Comparison of ENCODE assay signal across 8 mouse cellular contexts in the genomic region with DNA sequence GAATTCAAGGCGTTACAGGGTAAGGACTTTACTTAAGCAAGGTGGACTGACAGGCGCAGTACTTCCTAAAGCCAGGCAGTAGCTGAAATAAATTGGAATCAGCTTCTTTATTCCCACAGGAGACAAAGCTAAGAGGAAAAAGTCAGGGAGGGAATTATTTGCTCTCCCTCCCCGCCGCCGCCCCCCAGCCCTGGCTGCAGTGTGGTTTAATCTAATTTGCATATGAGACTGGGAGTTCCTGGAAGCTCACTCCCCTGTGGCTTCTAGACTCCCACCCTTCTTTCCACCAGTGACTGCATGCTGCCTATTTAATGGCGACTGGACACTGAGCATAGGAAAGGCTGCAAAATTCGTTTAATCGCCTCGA.
DNase-seq lines count a peak whose midpoint lies in the region; ATAC-seq and TF ChIP-seq lines count a peak whose summit lies in the region.

No protein-coding gene starts in this region.

- H3K4me1 ChIP-seq in embryonic facial prominence, embryonic 15.5 days = peaks cover 22% of the 10 kb centered on the region
- H3K4me1 ChIP-seq in heart, postnatal 0 days (ENCODE audit: control insufficient read depth, insufficient read depth) = no peaks in the 10 kb centered on the region

- peak overlapping the region; percentile 21 for H3K4me3 ChIP-seq in embryonic facial prominence, embryonic 15.5 days (replicated peaks)
- H3K4me3 ChIP-seq in heart, postnatal 0 days (ENCODE audit: low read depth, low read length) = peak overlapping the region; percentile 22

- TF ChIP-seq CTCF in heart, postnatal 0 days (IDR thresholded peaks at IDR 0.05; ENCODE audit: low read depth) = no peak

- ATAC-seq in embryonic facial prominence, embryonic 15.5 days (ENCODE audit: insufficient number of reproducible peaks, low FRiP score, low TSS enrichment, low read depth) = 0 out of 2 replicates have a peak, but pooled peaks have one; percentile 65
- peak; percentile 76 for ATAC-seq in heart, postnatal 0 days (ENCODE audit: insufficient read depth, low read depth)

- peak overlapping the region; percentile 44 for H3K4me2 ChIP-seq in embryonic facial prominence, embryonic 15.5 days (replicated peaks)
- peak overlapping the region; percentile 48 for H3K4me2 ChIP-seq in heart, postnatal 0 days (ENCODE audit: low read depth, low read length)

- H3K9ac ChIP-seq in embryonic facial prominence, embryonic 15.5 days = no peak overlapping the region
- no peak overlapping the region for H3K9ac ChIP-seq in heart, postnatal 0 days (replicated peaks; ENCODE audit: low read depth, low read length)

- peak; percentile 12 to 26 for DNase-seq in lung, adult 18-20 months
- DNase-seq in lung, postnatal 25 days (ENCODE audit: low spot score) = no peak
- peak; percentile 36 for DNase-seq in heart, postnatal 0 days (ENCODE audit: low spot score)
- DNase-seq in lung, postnatal 10 days = peak; percentile 58
- no peak for DNase-seq in adrenal gland, adult 18-20 months (ENCODE audit: low spot score in 2 of 2)
- no peak for DNase-seq in cerebellum, adult 11-12 months
- DNase-seq in cerebellum, adult 11 months = no peak

- no peaks in the 10 kb centered on the region for H3K9me3 ChIP-seq in embryonic facial prominence, embryonic 15.5 days (replicated peaks)
- H3K9me3 ChIP-seq in heart, postnatal 0 days (replicated peaks; ENCODE audit: control insufficient read depth, low read length) = no peaks in the 10 kb centered on the region

- H3K27me3 ChIP-seq in embryonic facial prominence, embryonic 15.5 days = no peaks in the 10 kb centered on the region
- no peaks in the 10 kb centered on the region for H3K27me3 ChIP-seq in heart, postnatal 0 days (ENCODE audit: control insufficient read depth, insufficient read depth, low read length)

- 14% methylated on average over 9 of the region's 9 CpGs for WGBS in embryonic facial prominence, embryonic 15.5 days
- 37% methylated on average over 9 of the region's 9 CpGs for WGBS in heart, postnatal 0 days

- H3K36me3 ChIP-seq in embryonic facial prominence, embryonic 15.5 days = no peaks in the 10 kb centered on the region
- H3K36me3 ChIP-seq in heart, postnatal 0 days (replicated peaks; ENCODE audit: control insufficient read depth, insufficient read depth, low read length) = no peaks in the 10 kb centered on the region

- peak overlapping the region; percentile 74 for H3K27ac ChIP-seq in embryonic facial prominence, embryonic 15.5 days (replicated peaks)
- peak overlapping the region; percentile 68 for H3K27ac ChIP-seq in heart, postnatal 0 days (ENCODE audit: low read depth)

- TF ChIP-seq EP300 in heart, postnatal 0 days (IDR thresholded peaks at IDR 0.05; ENCODE audit: low read depth) = no peak

Comparison
In these comparisons a context has a peak if more than half of its experiments do, and no peak if none do; other contexts are left out.
1. DNase-seq: peak in lung, adult 18-20 months (2 of 2), heart, postnatal 0 days (single experiment) and lung, postnatal 10 days (single experiment); none in lung, postnatal 25 days (single experiment), adrenal gland, adult 18-20 months (0 of 2), cerebellum, adult 11-12 months (single experiment) and cerebellum, adult 11 months (single experiment).